Comparison of ENCODE assay signal across 25 mouse cellular contexts in genomic region chr9:105758861-105759260, GRCm38 (mm10).
DNase-seq lines count a peak whose midpoint lies in the region; TF ChIP-seq lines count a peak whose summit lies in the region.
"Had no signal": no experiment of that assay in that cellular context is flagged by ENCODE, and none has a peak within 500 bp of the region (broad histone marks: within the 10 kb centered on the region; RNA-seq: fewer than 3 reads in every experiment).

No protein-coding gene starts in this region.

- H3K4me3 ChIP-seq in kidney, adult 2 months (ENCODE audit: insufficient read depth, low read depth, low read length) = no peak overlapping the region
- no peak overlapping the region for H3K4me3 ChIP-seq in lung, adult 2 months (replicated peaks; ENCODE audit: extremely low read depth, low read depth, low read length)
- H3K4me3 ChIP-seq: embryonic facial prominence, embryonic 13.5 days; erythroblast, embryonic 14.5 days; hindbrain, embryonic 12.5 days; limb, embryonic 10.5 days; limb, embryonic 15.5 days; liver, embryonic 15.5 days; megakaryocyte, embryonic 14.5 days; midbrain, embryonic 13.5 days had no signal

- no peak overlapping the region for H3K27ac ChIP-seq in kidney, adult 2 months (ENCODE audit: insufficient read depth, low read depth, low read length)
- H3K27ac ChIP-seq: embryonic facial prominence, embryonic 13.5 days; hindbrain, embryonic 12.5 days; hindbrain, postnatal 0 days; limb, embryonic 10.5 days; limb, embryonic 15.5 days; liver, embryonic 15.5 days; midbrain, embryonic 13.5 days had no signal

- no peaks in the 10 kb centered on the region for H3K36me3 ChIP-seq in kidney, adult 2 months (ENCODE audit: control insufficient read depth, insufficient read depth, low read length)
- H3K36me3 ChIP-seq: embryonic facial prominence, embryonic 13.5 days; hindbrain, embryonic 12.5 days; limb, embryonic 10.5 days; limb, embryonic 15.5 days; liver, embryonic 15.5 days; midbrain, embryonic 13.5 days had no signal

- no peaks in the 10 kb centered on the region for H3K27me3 ChIP-seq in kidney, adult 2 months (replicated peaks; ENCODE audit: control insufficient read depth, insufficient read depth, low read length)
- H3K27me3 ChIP-seq: embryonic facial prominence, embryonic 13.5 days; hindbrain, embryonic 12.5 days; limb, embryonic 15.5 days; liver, embryonic 15.5 days; megakaryocyte, embryonic 14.5 days; midbrain, embryonic 13.5 days had no signal

- WGBS in kidney, adult 2 months = 72% methylated on average over 5 of the region's 5 CpGs
- WGBS in lung, adult 2 months = 51% methylated on average over 5 of the region's 5 CpGs

- no peak for TF ChIP-seq CTCF in kidney, adult 2 months (conservative IDR thresholded peaks at IDR 0.05; ENCODE audit: insufficient read depth, insufficient read length, low read depth, low read length)
- TF ChIP-seq CTCF in lung, adult 2 months (IDR thresholded peaks at IDR 0.05; ENCODE audit: insufficient read depth, low read length) = no peak

- H3K4me1 ChIP-seq in kidney, adult 2 months (ENCODE audit: control insufficient read depth, insufficient read depth, low read length) = peaks cover 5% of the 10 kb centered on the region; the same call in 1 of the 2 replicates
- peaks cover 4% of the 10 kb centered on the region; the same call in 1 of the 2 replicates for H3K4me1 ChIP-seq in lung, adult 2 months (ENCODE audit: control insufficient read depth, insufficient read depth, low read length)
- H3K4me1 ChIP-seq: hindbrain, embryonic 12.5 days; limb, embryonic 10.5 days; limb, embryonic 15.5 days; liver, embryonic 15.5 days; megakaryocyte, embryonic 14.5 days; midbrain, embryonic 13.5 days had no signal

- TF ChIP-seq POLR2A in kidney, adult 2 months (IDR thresholded peaks at IDR 0.05; ENCODE audit: low read depth, low read length) = no peak
- TF ChIP-seq POLR2A in lung, adult 2 months (IDR thresholded peaks at IDR 0.05; ENCODE audit: borderline replicate concordance, extremely low read depth, low read depth, low read length) = no peak

- intact Hi-C loops in gastrocnemius, postnatal 14 days (cut with DNase I; ENCODE audit: low total_unique reads) = no loop called here

- peak; percentile 33 to 79 for DNase-seq in adrenal gland, adult (ENCODE audit: inconsistent age in 2 of 2, low spot score in 1 of 2)
- DNase-seq in adrenal gland, postnatal 25 days = no peak
- peak; percentile 24 for DNase-seq in gastrocnemius, adult 18-20 months (ENCODE audit: low spot score)
- DNase-seq in gastrocnemius, postnatal 14 days = no peak
- DNase-seq in kidney, adult 2 months = peak; percentile 18
- no peak for DNase-seq in kidney, adult 9 months
- peak; percentile 43 for DNase-seq in lung, postnatal 36 days
- DNase-seq in lung, adult 2 months = no peak
- DNase-seq: cerebellum, adult 11-12 months; cerebellum, adult 9-11 months; gastrocnemius, postnatal 10 days; heart, postnatal 14 days; layer of hippocampus, adult 9-11 months; right cerebral cortex, postnatal 25 days; spleen, adult 18-20 months; thymus, postnatal 14 days had no signal

Comparison
In these comparisons a context has a peak if more than half of its experiments do, and no peak if none do; other contexts are left out.
1. DNase-seq: peak in adrenal gland, adult (2 of 2), gastrocnemius, adult 18-20 months (single experiment), kidney, adult 2 months (single experiment) and lung, postnatal 36 days (single experiment); none in adrenal gland, postnatal 25 days (single experiment), gastrocnemius, postnatal 14 days (single experiment), kidney, adult 9 months (single experiment) and lung, adult 2 months (single experiment).